Mouse (Mus musculus): Measurements from ENCODE around the gene Tctn1. TPM values are rescaled to one million over a fixed set of nuclear protein-coding genes. Genes with fewer than 3 reads are reported as not detected.

Tctn1 gene
- total and polyA plus RNA-seq, 2 experiments from 2014 or later, result 5.8 to 30.0 TPM

DNA sequence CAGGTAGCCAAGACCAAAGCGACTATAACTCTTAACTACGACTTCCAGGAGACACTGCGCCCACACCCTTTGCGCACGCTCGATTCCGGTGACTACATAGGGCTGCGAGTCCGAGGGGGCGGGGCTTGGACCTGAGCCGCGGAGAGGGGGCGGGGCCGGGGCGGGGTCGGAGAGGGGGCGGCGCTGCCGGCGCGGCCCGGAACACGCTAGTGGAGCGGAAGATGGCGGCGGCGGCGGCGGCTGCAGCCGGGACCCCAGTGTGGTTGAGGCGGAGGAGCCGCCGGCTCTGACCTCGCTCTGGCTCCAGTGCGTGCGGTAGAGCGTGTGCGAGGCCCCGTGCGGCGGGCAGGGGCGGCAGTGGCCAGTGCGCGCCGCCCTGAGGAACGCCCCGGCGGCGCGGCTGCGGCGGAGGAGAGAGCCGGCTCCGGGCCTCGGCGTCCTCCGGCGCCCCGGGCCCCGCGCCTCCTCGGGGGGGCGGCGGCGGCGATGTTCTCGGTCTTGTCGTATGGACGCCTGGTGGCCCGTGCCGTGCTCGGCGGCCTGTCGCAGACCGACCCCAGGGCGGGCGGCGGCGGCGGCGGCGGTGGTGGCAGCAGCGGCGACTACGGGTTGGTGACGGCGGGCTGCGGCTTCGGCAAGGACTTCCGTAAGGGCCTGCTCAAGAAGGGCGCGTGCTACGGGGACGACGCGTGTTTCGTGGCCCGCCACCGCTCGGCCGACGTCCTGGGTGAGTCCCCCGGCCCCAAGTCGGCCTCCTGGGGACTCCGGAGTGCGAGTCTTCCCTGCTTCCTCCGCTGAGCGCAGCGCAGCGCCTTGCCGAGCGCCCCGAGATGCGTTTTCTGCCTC is 20.1 kb upstream of the Tctn1 start, which contains the start of gene Pptc7:
Gene Pptc7 (plus strand): TSS at position 183 of the 846 bp plus-strand sequence.
- DNase-seq (ENCODE audit: low spot score), result peak; percentile 94
- peak within 1 kb of the TSS; percentile 85 for H3K27ac ChIP-seq (ENCODE audit: low read depth, low read length)

DNA sequence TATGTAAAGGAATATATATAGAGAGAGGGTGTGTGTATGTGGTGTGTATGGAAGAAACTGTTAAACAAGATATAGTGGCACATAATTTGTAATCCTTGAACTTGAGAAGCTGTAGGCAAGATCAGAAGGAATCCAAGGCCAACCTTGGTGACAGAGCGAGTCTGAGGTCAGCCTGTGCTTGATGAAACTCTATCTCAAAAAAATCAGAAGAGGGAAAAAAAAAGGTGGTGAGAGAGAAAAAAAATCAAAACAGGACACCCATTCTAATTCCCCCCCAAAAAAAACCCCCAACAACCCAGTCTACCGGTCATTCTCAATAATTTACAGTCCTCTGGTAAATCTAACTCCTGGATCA is 19.5 kb upstream of the Tctn1 start:
- ATAC-seq (ENCODE audit: low FRiP score) (no peak), DNase-seq (ENCODE audit: low spot score) (no peak)
- no peaks in the 10 kb centered on the region for H3K36me3 ChIP-seq (ENCODE audit: insufficient read depth, low read length)
- no peak for TF ChIP-seq CTCF (IDR thresholded peaks at IDR 0.05)
- WGBS, result 31% methylated on average over 2 of the region's 2 CpGs
- peak overlapping the region; percentile 71; the same call in 1 of the 2 replicates for H3K4me3 ChIP-seq (ENCODE audit: low read depth, low read length)
- no peaks in the 10 kb centered on the region for H3K27me3 ChIP-seq (ENCODE audit: insufficient read depth, low read length)
- H3K4me1 ChIP-seq (ENCODE audit: insufficient read depth, low read length), result peaks cover 3% of the 10 kb centered on the region; the same call in 1 of the 2 replicates
- no peaks in the 10 kb centered on the region for H3K9me3 ChIP-seq (ENCODE audit: low read length)
- H3K27ac ChIP-seq (ENCODE audit: low read depth, low read length), result no peak overlapping the region
- no peak overlapping the region for H3K9ac ChIP-seq (replicated peaks; ENCODE audit: low read length, poor library complexity, severe bottlenecking)
- no peak overlapping the region for H3K4me2 ChIP-seq (ENCODE audit: low read depth, low read length, poor library complexity, severe bottlenecking)

More for the DNA sequence above, 20.1 kb upstream of the Tctn1 start, which contains the start of gene Pptc7:
- H3K9ac ChIP-seq (replicated peaks; ENCODE audit: low read length, poor library complexity, severe bottlenecking), result peak within 1 kb of the TSS; percentile 93
- ATAC-seq (ENCODE audit: low FRiP score), result peak; percentile 94
- H3K27me3 ChIP-seq (ENCODE audit: insufficient read depth, low read length), result no peaks in the 10 kb centered on the region
- no peaks in the 10 kb centered on the region for H3K36me3 ChIP-seq (ENCODE audit: insufficient read depth, low read length)
- TF ChIP-seq CTCF (IDR thresholded peaks at IDR 0.05), result no peak
- H3K4me3 ChIP-seq (ENCODE audit: low read depth, low read length), result peak within 1 kb of the TSS; percentile 71
- peaks cover 3% of the 10 kb centered on the region; the same call in 1 of the 2 replicates for H3K4me1 ChIP-seq (ENCODE audit: insufficient read depth, low read length)
- peak within 1 kb of the TSS; percentile 93 for H3K4me2 ChIP-seq (ENCODE audit: low read depth, low read length, poor library complexity, severe bottlenecking)
- WGBS, result 0% methylated on average over 68 of the region's 114 CpGs
- H3K9me3 ChIP-seq (ENCODE audit: low read length), result no peaks in the 10 kb centered on the region

DNA sequence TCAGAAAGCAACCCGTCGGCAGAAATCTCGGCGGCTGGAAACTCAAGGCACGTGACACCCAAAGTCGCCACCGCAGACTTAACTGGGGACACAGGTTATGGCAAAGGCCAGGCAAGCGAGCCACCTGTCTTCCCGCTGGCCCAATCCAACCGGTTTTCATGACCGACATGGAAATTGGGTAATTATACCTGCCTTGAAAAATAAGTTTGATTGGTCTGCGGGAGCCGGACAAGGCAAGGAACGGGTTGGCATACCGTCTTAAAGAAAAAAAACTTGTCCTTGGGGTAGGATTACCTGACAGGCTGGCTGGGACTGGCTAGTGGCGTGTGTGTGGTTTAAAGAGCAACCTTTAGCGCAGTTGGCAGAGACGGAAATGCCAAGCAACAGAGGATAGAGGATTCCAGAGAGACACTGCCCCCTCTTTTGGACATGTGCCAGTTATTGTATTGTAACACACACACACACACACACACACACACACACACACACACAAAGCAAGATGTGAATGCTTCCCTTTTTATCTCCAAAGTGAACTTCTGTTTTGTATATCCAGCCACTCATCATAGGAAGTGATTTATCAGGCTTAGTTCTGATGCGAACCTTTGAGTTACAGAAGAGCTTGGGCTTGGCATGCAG is 16.7 kb upstream of the Tctn1 start:
- no peak overlapping the region for H3K9ac ChIP-seq (replicated peaks; ENCODE audit: low read length, poor library complexity, severe bottlenecking)
- no peaks in the 10 kb centered on the region for H3K9me3 ChIP-seq (ENCODE audit: low read length)
- no peak for TF ChIP-seq CTCF (IDR thresholded peaks at IDR 0.05)
- no peak for ATAC-seq (ENCODE audit: low FRiP score)
- peak; percentile 43 for DNase-seq (ENCODE audit: low spot score)
- H3K36me3 ChIP-seq (ENCODE audit: insufficient read depth, low read length), result no peaks in the 10 kb centered on the region
- no peak overlapping the region for H3K27ac ChIP-seq (ENCODE audit: low read depth, low read length)
- WGBS, result 36% methylated on average over 19 of the region's 19 CpGs
- H3K4me1 ChIP-seq (ENCODE audit: insufficient read depth, low read length), result no peaks in the 10 kb centered on the region; the same call in 1 of the 2 replicates
- H3K27me3 ChIP-seq (ENCODE audit: insufficient read depth, low read length), result no peaks in the 10 kb centered on the region
- no peak overlapping the region for H3K4me3 ChIP-seq (ENCODE audit: low read depth, low read length)
- H3K4me2 ChIP-seq (ENCODE audit: low read depth, low read length, poor library complexity, severe bottlenecking), result no peak overlapping the region

DNA sequence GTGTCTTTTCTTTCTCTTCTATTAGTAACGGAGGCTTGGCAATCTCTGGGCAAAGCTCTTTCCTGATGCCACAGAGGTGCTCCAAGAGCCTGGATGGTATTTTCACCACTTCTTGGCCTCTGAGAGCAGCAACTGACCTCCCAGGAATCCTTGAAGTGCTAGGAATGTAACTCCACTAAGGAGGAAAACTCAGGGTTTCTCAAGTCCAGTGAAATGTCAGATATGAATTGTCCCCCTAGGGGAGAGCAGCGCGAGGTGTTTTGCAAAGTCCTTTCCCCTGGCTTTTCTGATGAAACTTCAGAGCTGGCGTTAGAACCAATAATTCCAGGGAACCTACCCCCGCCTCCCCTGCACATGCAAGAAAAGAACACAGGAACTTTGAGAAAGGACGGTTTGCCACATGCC is 16.2 kb upstream of the Tctn1 start:
- Histone ChIP-seq H3K4me3 (ENCODE audit: low read depth, low read length) (no peak overlapping the region), H3K9ac (replicated peaks; ENCODE audit: low read length, poor library complexity, severe bottlenecking) (no peak overlapping the region), H3K36me3 (ENCODE audit: insufficient read depth, low read length) (no peaks in the 10 kb centered on the region), H3K4me2 (ENCODE audit: low read depth, low read length, poor library complexity, severe bottlenecking) (no peak overlapping the region), H3K27ac (ENCODE audit: low read depth, low read length) (no peak overlapping the region), H3K9me3 (ENCODE audit: low read length) (no peaks in the 10 kb centered on the region), H3K4me1 (ENCODE audit: insufficient read depth, low read length) (no peaks in the 10 kb centered on the region), H3K27me3 (ENCODE audit: insufficient read depth, low read length) (no peaks in the 10 kb centered on the region)
- ATAC-seq (ENCODE audit: low FRiP score), result no peak
- TF ChIP-seq CTCF (IDR thresholded peaks at IDR 0.05), result no peak
- 56% methylated on average over 6 of the region's 6 CpGs for WGBS
- no peak for DNase-seq (ENCODE audit: low spot score)

DNA sequence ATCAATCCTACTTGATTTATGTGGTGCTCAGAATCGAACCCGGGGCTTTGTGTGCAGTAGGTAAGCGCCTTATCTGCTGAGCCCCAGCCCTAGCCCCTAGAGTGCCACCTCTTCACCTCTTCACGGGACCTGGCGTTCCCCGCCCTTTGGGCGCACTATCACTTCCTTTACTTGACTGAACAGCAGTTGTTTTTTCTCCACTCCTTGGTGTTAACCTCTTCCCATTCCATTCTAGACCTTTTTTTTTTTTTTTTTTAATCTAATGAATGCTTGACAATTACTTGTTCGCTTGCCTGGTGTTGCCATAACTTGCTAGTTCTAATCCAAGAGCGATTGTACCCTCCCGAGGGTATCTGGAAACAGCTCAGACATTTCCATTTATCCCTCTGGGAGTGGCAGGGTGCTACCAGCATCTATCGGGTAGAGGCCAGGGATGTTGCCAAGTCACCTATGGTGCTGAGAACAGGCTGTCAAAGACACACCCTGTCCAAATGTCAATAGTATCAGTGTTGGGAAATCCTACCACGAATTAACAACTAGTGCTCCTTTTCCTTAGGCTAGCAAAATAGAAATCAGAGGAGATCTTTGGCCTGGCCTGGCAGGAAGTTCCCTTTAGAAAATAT is 15.7 kb upstream of the Tctn1 start:
- no peak overlapping the region for H3K9ac ChIP-seq (replicated peaks; ENCODE audit: low read length, poor library complexity, severe bottlenecking)
- no peak overlapping the region for H3K27ac ChIP-seq (ENCODE audit: low read depth, low read length)
- DNase-seq (ENCODE audit: low spot score), result no peak
- WGBS, result 84% methylated on average over 12 of the region's 12 CpGs
- TF ChIP-seq CTCF (IDR thresholded peaks at IDR 0.05), result no peak
- no peaks in the 10 kb centered on the region for H3K36me3 ChIP-seq (ENCODE audit: insufficient read depth, low read length)
- H3K4me2 ChIP-seq (ENCODE audit: low read depth, low read length, poor library complexity, severe bottlenecking), result no peak overlapping the region
- ATAC-seq (ENCODE audit: low FRiP score), result no peak
- H3K9me3 ChIP-seq (ENCODE audit: low read length), result no peaks in the 10 kb centered on the region
- no peak overlapping the region for H3K4me3 ChIP-seq (ENCODE audit: low read depth, low read length)
- no peaks in the 10 kb centered on the region for H3K27me3 ChIP-seq (ENCODE audit: insufficient read depth, low read length)
- H3K4me1 ChIP-seq (ENCODE audit: insufficient read depth, low read length), result no peaks in the 10 kb centered on the region

Data from midbrain, postnatal 0 days (tissue).